ENCODE assay signal across 23 mouse cellular contexts in genomic region chr3:134578759-134579158, GRCm38 (mm10).
"Had no signal": no experiment of that assay in that cellular context is flagged by ENCODE, and none has a peak within 500 bp of the region (broad histone marks: within the 10 kb centered on the region; RNA-seq: fewer than 3 reads in every experiment).

No protein-coding gene starts in this region.

- H3K4me1 ChIP-seq: heart, embryonic 10.5 days; heart, embryonic 12.5 days; hindbrain, embryonic 10.5 days; intestine, embryonic 15.5 days; limb, embryonic 10.5 days; limb, embryonic 12.5 days had no signal

- H3K9ac ChIP-seq: heart, embryonic 12.5 days; hindbrain, embryonic 14.5 days; intestine, embryonic 15.5 days; limb, embryonic 12.5 days had no signal

- H3K27ac ChIP-seq: gastrocnemius, adult 2 months; heart, embryonic 10.5 days; hindbrain, embryonic 10.5 days; hindbrain, embryonic 14.5 days; intestine, embryonic 15.5 days; layer of hippocampus, adult 2 months; left cerebral cortex, adult 2 months; limb, embryonic 10.5 days; limb, embryonic 12.5 days had no signal

- DNase-seq: gastrocnemius, adult 2 months; gastrocnemius, postnatal 10 days; gastrocnemius, postnatal 25 days; heart, adult 18-20 months; heart, postnatal 10 days; heart, postnatal 4 days; kidney, adult 18-20 months; kidney, adult 8-10 months; kidney, postnatal 10 days; kidney, postnatal 25 days; kidney, postnatal 4 days had no signal

- ATAC-seq: hindbrain, embryonic 16.5 days; inflammation-experienced regulatory T-cells, adult 6 months; intestine, embryonic 15.5 days; intestine, postnatal 0 days had no signal

- H3K4me2 ChIP-seq: heart, embryonic 12.5 days; hindbrain, embryonic 14.5 days; intestine, embryonic 15.5 days; limb, embryonic 12.5 days had no signal

- H3K27me3 ChIP-seq: heart, embryonic 12.5 days; intestine, embryonic 15.5 days; limb, embryonic 12.5 days had no signal

- H3K9me3 ChIP-seq: heart, embryonic 10.5 days; heart, embryonic 12.5 days; hindbrain, embryonic 10.5 days; intestine, embryonic 15.5 days; limb, embryonic 10.5 days; limb, embryonic 12.5 days had no signal

- H3K4me3 ChIP-seq: gastrocnemius, adult 2 months; heart, embryonic 10.5 days; heart, embryonic 12.5 days; hindbrain, embryonic 10.5 days; intestine, embryonic 15.5 days; layer of hippocampus, adult 2 months; left cerebral cortex, adult 2 months; limb, embryonic 10.5 days; limb, embryonic 12.5 days had no signal

- H3K36me3 ChIP-seq: heart, embryonic 10.5 days; heart, embryonic 12.5 days; hindbrain, embryonic 10.5 days; intestine, embryonic 15.5 days; limb, embryonic 10.5 days; limb, embryonic 12.5 days had no signal
